Comparison of ENCODE assay signal across 12 mouse cellular contexts in genomic region chr16:31598989-31599421, GRCm38 (mm10).
DNase-seq lines count a peak whose midpoint lies in the region; ATAC-seq and TF ChIP-seq lines count a peak whose summit lies in the region.
"Had no signal": no experiment of that assay in that cellular context is flagged by ENCODE, and none has a peak within 500 bp of the region (broad histone marks: within the 10 kb centered on the region; RNA-seq: fewer than 3 reads in every experiment).

No protein-coding gene starts in this region.

- WGBS in forebrain, embryonic 10.5 days, result 94% methylated on average over 6 of the region's 6 CpGs
- 88% methylated on average over 6 of the region's 6 CpGs for WGBS in forebrain, embryonic 14.5 days
- 62% methylated on average over 6 of the region's 6 CpGs for WGBS in liver, embryonic 14.5 days (ENCODE audit: insufficient replicate concordance)
- 87% methylated on average over 6 of the region's 6 CpGs for WGBS in intestine, embryonic 15.5 days

- H3K27ac ChIP-seq in forebrain, embryonic 10.5 days, result peak overlapping the region; percentile 67
- H3K27ac ChIP-seq in forebrain, embryonic 14.5 days (ENCODE audit: low read depth, low read length), result no peak overlapping the region
- peak overlapping the region; percentile 79 for H3K27ac ChIP-seq in liver, embryonic 14.5 days
- H3K27ac ChIP-seq in intestine, embryonic 15.5 days, result no peak overlapping the region
- H3K27ac ChIP-seq: limb, embryonic 13.5 days had no signal

- H3K4me3 ChIP-seq in forebrain, embryonic 10.5 days, result no peak overlapping the region
- H3K4me3 ChIP-seq in forebrain, embryonic 14.5 days (ENCODE audit: low read depth, low read length), result no peak overlapping the region
- no peak overlapping the region for H3K4me3 ChIP-seq in C2C12 (ENCODE audit: insufficient read depth, poor library complexity, severe bottlenecking)
- no peak overlapping the region for H3K4me3 ChIP-seq in liver, embryonic 14.5 days (ENCODE audit: insufficient read depth in 1 of 2, low read depth in 2 of 2, low read length in 2 of 2)
- H3K4me3 ChIP-seq in intestine, embryonic 15.5 days (replicated peaks), result no peak overlapping the region
- H3K4me3 ChIP-seq: limb, embryonic 13.5 days had no signal

- no peak for TF ChIP-seq EP300 in liver, embryonic 14.5 days (IDR thresholded peaks at IDR 0.05; ENCODE audit: low read depth)

- no peak for DNase-seq in forebrain, embryonic 10.5 days (ENCODE audit: extremely low spot score, low spot score)
- no peak for DNase-seq in forebrain, embryonic 14.5 days (ENCODE audit: low spot score)
- DNase-seq in layer of hippocampus, adult 11-12 months (ENCODE audit: low spot score), result peak; percentile 16
- no peak for DNase-seq in layer of hippocampus, postnatal 14 days (ENCODE audit: low spot score in 2 of 2)
- no peak for DNase-seq in liver, embryonic 14.5 days (ENCODE audit: low read depth in 3 of 3, low spot score in 3 of 3)
- DNase-seq: kidney, postnatal 4 days; lung, postnatal 36 days had no signal

- ATAC-seq in forebrain, embryonic 14.5 days, result no peak
- ATAC-seq in liver, embryonic 14.5 days (ENCODE audit: insufficient read depth), result no peak
- no peak for ATAC-seq in monocyte, adult 5-6 weeks (replicated peaks; ENCODE audit: insufficient number of reproducible peaks, low FRiP score, low TSS enrichment, poor library complexity, severe bottlenecking)
- ATAC-seq in intestine, embryonic 15.5 days, result no peak
- ATAC-seq: midbrain, embryonic 16.5 days had no signal

- peaks cover 14% of the 10 kb centered on the region for H3K4me1 ChIP-seq in forebrain, embryonic 10.5 days
- H3K4me1 ChIP-seq in forebrain, embryonic 14.5 days (ENCODE audit: control insufficient read depth, insufficient read depth, low read length), result peaks cover under 1% of the 10 kb centered on the region; the same call in 1 of the 2 replicates
- peaks cover 42 to 47% of the 10 kb centered on the region in 2 experiments for H3K4me1 ChIP-seq in liver, embryonic 14.5 days (replicated peaks; ENCODE audit: control insufficient read depth in 2 of 2, insufficient read depth in 2 of 2, low read length in 1 of 2)
- H3K4me1 ChIP-seq in intestine, embryonic 15.5 days (replicated peaks), result no peaks in the 10 kb centered on the region; the same call in 1 of the 2 replicates

- no peaks in the 10 kb centered on the region for H3K79me2 ChIP-seq in C2C12 (ENCODE audit: control insufficient read depth, insufficient read depth)

- H3K36me3 ChIP-seq in forebrain, embryonic 10.5 days (replicated peaks), result no peaks in the 10 kb centered on the region
- no peaks in the 10 kb centered on the region for H3K36me3 ChIP-seq in forebrain, embryonic 14.5 days (ENCODE audit: control insufficient read depth, insufficient read depth, low read length)
- H3K36me3 ChIP-seq in C2C12 (ENCODE audit: control insufficient read depth, insufficient read depth), result no peaks in the 10 kb centered on the region
- no peaks in the 10 kb centered on the region for H3K36me3 ChIP-seq in liver, embryonic 14.5 days (replicated peaks; ENCODE audit: control insufficient read depth, insufficient read depth, low read depth)
- H3K36me3 ChIP-seq in intestine, embryonic 15.5 days, result no peaks in the 10 kb centered on the region
- H3K36me3 ChIP-seq: limb, embryonic 13.5 days had no signal

- H3ac ChIP-seq in C2C12 (ENCODE audit: control insufficient read depth, insufficient read length, low read depth), result no peak overlapping the region

- TF ChIP-seq CTCF in C2C12 (IDR thresholded peaks at IDR 0.05; ENCODE audit: control insufficient read depth, insufficient read depth, insufficient read length), result no peak
- no peak for TF ChIP-seq CTCF in liver, embryonic 14.5 days (IDR thresholded peaks at IDR 0.05; ENCODE audit: low read depth)

- H3K27me3 ChIP-seq in forebrain, embryonic 10.5 days (ENCODE audit: poor library complexity, severe bottlenecking), result no peaks in the 10 kb centered on the region
- no peaks in the 10 kb centered on the region for H3K27me3 ChIP-seq in forebrain, embryonic 14.5 days (replicated peaks; ENCODE audit: control insufficient read depth, insufficient read depth, low read length)
- H3K27me3 ChIP-seq in C2C12 (ENCODE audit: control insufficient read depth, insufficient read depth, insufficient read length), result no peaks in the 10 kb centered on the region
- no peaks in the 10 kb centered on the region for H3K27me3 ChIP-seq in liver, embryonic 14.5 days (ENCODE audit: control insufficient read depth, insufficient read depth, low read length)
- no peaks in the 10 kb centered on the region for H3K27me3 ChIP-seq in intestine, embryonic 15.5 days (replicated peaks)
- H3K27me3 ChIP-seq: limb, embryonic 13.5 days had no signal

- H3K9ac ChIP-seq in forebrain, embryonic 14.5 days (ENCODE audit: low read length), result no peak overlapping the region
- H3K9ac ChIP-seq in liver, embryonic 14.5 days (replicated peaks), result peak overlapping the region; percentile 53
- H3K9ac ChIP-seq in intestine, embryonic 15.5 days, result no peak overlapping the region
- H3K9ac ChIP-seq: limb, embryonic 13.5 days had no signal

- no peaks in the 10 kb centered on the region for H3K9me3 ChIP-seq in forebrain, embryonic 10.5 days
- no peaks in the 10 kb centered on the region for H3K9me3 ChIP-seq in forebrain, embryonic 14.5 days (replicated peaks; ENCODE audit: control insufficient read depth, low read length)
- H3K9me3 ChIP-seq in liver, embryonic 14.5 days (ENCODE audit: control insufficient read depth, low read length), result no peaks in the 10 kb centered on the region
- no peaks in the 10 kb centered on the region for H3K9me3 ChIP-seq in intestine, embryonic 15.5 days
- H3K9me3 ChIP-seq: limb, embryonic 13.5 days had no signal

- H3K79me3 ChIP-seq in C2C12 (ENCODE audit: low read depth), result no peaks in the 10 kb centered on the region

- no peak overlapping the region for H3K4me2 ChIP-seq in forebrain, embryonic 14.5 days (ENCODE audit: low read length)
- peak overlapping the region; percentile 60 for H3K4me2 ChIP-seq in liver, embryonic 14.5 days (ENCODE audit: low read depth)
- H3K4me2 ChIP-seq in intestine, embryonic 15.5 days (replicated peaks), result no peak overlapping the region
- H3K4me2 ChIP-seq: limb, embryonic 13.5 days had no signal

TF ChIP-seq in C2C12, 6 proteins besides CTCF, POLR2A, EP300 and RAD21:
- no peak for TF ChIP-seq MYOD1 (IDR thresholded peaks at IDR 0.05; ENCODE audit: control insufficient read depth, insufficient read length, low read depth)
- peak; percentile 85 for TF ChIP-seq FOSL1 (IDR thresholded peaks at IDR 0.05; ENCODE audit: insufficient read depth, low read length, poor library complexity, severe bottlenecking)
- TF ChIP-seq MAX (IDR thresholded peaks at IDR 0.05), result no peak

Comparison
In these comparisons a context has a peak if more than half of its experiments do, and no peak if none do; other contexts are left out.
1. H3K27ac ChIP-seq: peak in forebrain, embryonic 10.5 days (single experiment) and liver, embryonic 14.5 days (single experiment); none in forebrain, embryonic 14.5 days (single experiment) and intestine, embryonic 15.5 days (single experiment).